Mouse (Mus musculus): ENCODE data around the gene Nsd1. TPM values are rescaled to one million over a fixed set of nuclear protein-coding genes. Genes with fewer than 3 reads are reported as not detected.

Gene Nsd1
- polyA plus RNA-seq, 1 experiment from 2014 or later = 59.3 TPM

DNA sequence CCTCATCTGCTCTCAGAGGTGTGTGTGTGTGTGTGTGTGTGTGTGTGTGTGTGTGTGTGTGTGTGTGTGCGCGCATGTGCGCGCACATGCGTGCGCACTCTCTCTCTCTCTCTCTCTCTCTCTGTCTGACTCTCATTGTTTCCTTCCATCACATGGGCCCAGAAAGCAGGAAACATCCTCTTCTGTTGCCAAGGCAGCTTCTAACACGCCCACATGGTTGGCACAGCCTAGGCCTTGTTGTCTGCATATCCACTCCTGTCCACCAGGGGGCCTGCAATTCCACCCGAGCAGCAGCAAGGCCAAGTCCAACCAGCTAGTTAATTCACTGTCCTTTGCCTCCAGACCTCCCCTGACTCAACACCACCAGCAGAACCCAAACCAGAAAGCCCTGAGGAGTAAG lies 118.1 kb downstream of the Nsd1 start:
- ATAC-seq (replicated peaks) = peak; percentile 26
- Histone ChIP-seq H3K9ac (replicated peaks) (no peak overlapping the region), H3K27ac (replicated peaks) (peak overlapping the region; percentile 65), H3K9me3 (no peaks in the 10 kb centered on the region), H3K4me3 (0 out of 2 replicates have a peak overlapping the region, but pooled peaks have one; percentile 86), H3K36me3 (peaks cover 23% of the 10 kb centered on the region), H3K4me1 (peaks cover 51% of the 10 kb centered on the region), H3K4me2 (replicated peaks) (peak overlapping the region; percentile 68), H3K27me3 (no peaks in the 10 kb centered on the region)
- 20% methylated on average over 8 of the region's 8 CpGs for WGBS

DNA sequence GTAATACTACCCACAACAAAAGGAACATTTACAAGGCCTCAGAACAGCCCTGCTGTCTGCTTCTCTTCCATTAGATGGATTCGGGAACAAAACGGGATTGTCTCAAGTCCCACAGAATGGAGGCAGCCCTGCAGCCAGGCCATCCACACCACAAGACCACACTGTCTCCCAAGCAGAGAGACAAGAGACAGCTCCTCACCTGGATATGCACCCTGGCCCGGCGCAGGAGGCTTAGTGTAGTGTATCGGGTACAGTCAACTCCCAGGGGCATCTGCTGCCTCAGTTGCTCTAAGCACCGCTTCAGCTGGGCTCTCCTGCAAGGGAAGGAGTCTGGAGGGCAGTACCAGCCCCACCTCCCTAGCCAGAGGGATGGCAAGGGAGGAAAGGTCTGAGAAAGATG lies 118.6 kb downstream of the Nsd1 start:
- H3K9ac ChIP-seq (replicated peaks) = peak overlapping the region; percentile 72; the same call in 1 of the 2 replicates
- H3K4me2 ChIP-seq (replicated peaks) = peak overlapping the region; percentile 68
- peak overlapping the region; percentile 86 for H3K4me3 ChIP-seq
- H3K4me1 ChIP-seq = peaks cover 46% of the 10 kb centered on the region
- H3K9me3 ChIP-seq = no peaks in the 10 kb centered on the region
- H3K27ac ChIP-seq (replicated peaks) = no peak overlapping the region
- peaks cover 23% of the 10 kb centered on the region for H3K36me3 ChIP-seq
- no peak for ATAC-seq (replicated peaks)
- H3K27me3 ChIP-seq = no peaks in the 10 kb centered on the region
- WGBS = 86% methylated on average over 6 of the region's 6 CpGs

- Histone ChIP-seq H3K27ac (replicated peaks) (no peak overlapping the region; the same call in 1 of the 2 replicates), H3K4me1 (peaks cover 41% of the 10 kb centered on the region), H3K9ac (replicated peaks) (peak overlapping the region; percentile 72), H3K9me3 (no peaks in the 10 kb centered on the region), H3K27me3 (no peaks in the 10 kb centered on the region), H3K4me2 (replicated peaks) (peak overlapping the region; percentile 68), H3K36me3 (peaks cover 20% of the 10 kb centered on the region), H3K4me3 (peak overlapping the region; percentile 86)
- 71% methylated on average over 4 of the region's 4 CpGs for WGBS
- no peak for ATAC-seq (replicated peaks)
These were observed 119.1 kb downstream of the Nsd1 start for GRCm38 (mm10) chr13:55328641-55329040.

DNA sequence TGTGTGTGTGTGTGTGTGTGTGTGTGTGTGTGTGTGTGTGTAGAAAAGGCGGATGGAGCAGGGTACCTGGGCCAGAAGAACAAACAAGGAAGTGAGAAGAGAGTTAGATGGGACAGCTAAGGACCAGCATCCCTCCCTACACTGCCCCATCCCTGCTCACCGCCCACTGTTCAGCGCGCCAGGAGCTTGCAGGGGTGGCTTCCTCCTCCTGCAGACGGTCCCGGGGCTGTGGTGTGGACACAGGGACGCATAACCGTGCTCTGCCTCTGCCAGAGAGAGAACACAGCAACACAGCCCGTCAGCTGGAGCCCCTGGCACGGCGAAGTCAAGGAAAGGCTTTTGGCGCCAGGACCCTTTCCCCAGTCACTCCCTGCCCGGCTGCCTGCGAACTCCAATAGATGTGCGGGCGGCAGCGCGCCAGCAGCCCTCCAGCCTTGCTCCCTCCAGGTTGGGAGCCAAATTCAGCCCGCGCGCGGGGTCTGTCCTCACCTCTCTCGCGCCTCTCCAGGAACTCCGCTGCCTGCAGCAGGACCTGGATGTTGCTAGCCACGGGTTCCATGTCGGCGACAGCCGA lies 119.6 kb downstream of the Nsd1 start:
- H3K36me3 ChIP-seq = peaks cover 15% of the 10 kb centered on the region

DNA sequence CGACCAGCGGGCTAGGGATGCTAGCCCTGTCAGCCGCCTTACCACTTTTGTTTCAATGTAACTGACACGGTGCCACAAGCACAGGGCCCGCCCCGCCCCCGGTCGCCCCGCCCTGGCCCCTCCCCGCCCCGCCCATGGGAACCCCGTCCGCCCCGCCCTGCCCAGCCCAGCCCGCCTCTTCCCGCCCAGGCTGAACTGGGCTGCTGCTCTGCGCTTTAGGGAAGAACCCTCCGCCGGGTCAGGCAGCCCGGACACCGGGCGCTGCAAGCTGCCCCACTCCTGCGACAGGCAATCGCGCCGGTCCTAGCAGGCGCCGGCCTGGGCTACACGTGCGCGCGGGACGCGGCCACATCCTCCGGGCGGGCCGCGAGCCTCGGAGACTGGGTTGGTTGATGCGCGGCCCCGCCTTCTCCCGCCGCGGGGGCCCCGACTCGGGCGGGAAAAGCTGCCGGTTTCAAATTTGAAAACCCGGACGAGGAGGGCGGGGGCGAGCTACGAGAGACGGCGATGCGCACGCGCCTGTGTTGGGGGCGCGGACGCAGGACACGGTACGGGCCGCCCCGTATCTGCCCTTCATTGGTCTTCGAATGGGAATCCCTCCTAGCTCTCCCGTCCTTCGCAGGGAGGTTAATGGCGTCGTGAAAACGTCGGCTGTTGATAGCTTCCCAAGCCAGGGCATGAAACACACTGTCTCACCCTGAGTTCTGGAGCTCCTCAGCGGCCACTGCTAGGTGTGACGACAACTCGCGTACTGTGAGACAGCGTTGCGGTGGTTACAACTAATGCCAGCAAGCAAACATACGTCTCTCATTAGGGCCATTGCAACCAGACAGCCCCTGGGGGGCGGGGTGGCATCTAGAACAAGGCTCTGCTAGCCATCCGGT lies 120.3 kb downstream of the Nsd1 start, which contains the start of gene Mxd3:
Gene Mxd3, minus strand, starts transcription at position 141 of the 884 bp plus-strand sequence.
- Histone ChIP-seq H3K9ac (replicated peaks) (peak within 1 kb of the TSS; percentile 72), H3K27me3 (no peaks in the 10 kb centered on the region), H3K4me1 (peaks cover 37% of the 10 kb centered on the region), H3K36me3 (peaks cover 10% of the 10 kb centered on the region; the same call in 1 of the 2 replicates), H3K4me2 (replicated peaks) (peak within 1 kb of the TSS; percentile 68), H3K4me3 (peak within 1 kb of the TSS; percentile 86), H3K9me3 (no peaks in the 10 kb centered on the region), H3K27ac (replicated peaks) (peak within 1 kb of the TSS; percentile 90)
- under 1% methylated on average over 81 of the region's 82 CpGs for WGBS
- peak; percentile 85 for ATAC-seq (replicated peaks)

More for the DNA sequence above, 119.6 kb downstream of the Nsd1 start:
- Histone ChIP-seq H3K27me3 (no peaks in the 10 kb centered on the region), H3K4me2 (replicated peaks) (peak overlapping the region; percentile 68), H3K4me1 (peaks cover 37% of the 10 kb centered on the region), H3K27ac (replicated peaks) (peak overlapping the region; percentile 90), H3K9ac (replicated peaks) (peak overlapping the region; percentile 72), H3K9me3 (no peaks in the 10 kb centered on the region), H3K4me3 (peak overlapping the region; percentile 86)
- 1% methylated on average over 29 of the region's 29 CpGs for WGBS
- ATAC-seq (replicated peaks) = peak; percentile 40

DNA sequence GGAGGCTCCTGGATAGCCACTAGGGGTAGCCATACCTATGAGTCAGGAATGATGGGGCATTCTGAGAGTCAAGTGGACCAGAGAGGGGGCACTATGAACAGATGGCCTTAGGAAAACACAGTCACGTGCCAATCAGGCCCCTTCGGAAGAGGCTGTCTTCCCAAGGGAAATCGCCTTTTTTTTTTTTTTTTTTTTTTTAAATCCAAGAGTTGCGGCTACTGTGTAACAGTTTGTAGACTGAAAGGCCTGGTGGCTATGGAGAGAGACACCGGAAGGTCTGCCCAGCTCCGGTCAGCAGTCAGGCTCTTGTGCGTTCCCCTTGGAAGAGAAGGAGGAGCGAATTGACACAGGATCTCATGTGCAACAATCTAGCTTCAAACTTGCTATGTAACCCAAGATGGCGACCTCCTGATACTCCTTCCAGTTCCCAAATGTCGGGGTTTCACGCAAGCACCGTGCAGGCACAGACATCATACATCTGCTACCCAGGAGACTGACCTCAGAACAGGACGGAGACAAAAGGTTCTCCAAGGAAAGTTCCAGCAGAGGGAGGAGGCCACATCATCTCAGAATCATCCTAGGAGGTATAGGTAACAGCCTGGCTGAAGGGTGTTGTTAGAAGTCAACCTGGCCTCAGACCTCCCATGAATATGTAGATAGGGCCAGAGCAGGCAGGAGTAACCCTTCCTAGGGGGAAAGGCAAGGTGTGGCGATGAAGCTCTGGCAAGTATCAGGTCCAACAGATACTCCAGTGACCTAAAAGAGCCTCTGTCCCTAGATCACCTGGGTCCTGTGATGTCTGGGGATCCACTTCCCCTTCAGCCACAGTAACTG lies 121.2 kb downstream of the Nsd1 start:
- peak overlapping the region; percentile 90 for H3K27ac ChIP-seq (replicated peaks)
- peak overlapping the region; percentile 86 for H3K4me3 ChIP-seq
- H3K36me3 ChIP-seq = 0 out of 2 replicates have a peak, but pooled peaks cover 3% of the 10 kb centered on the region
- peaks cover 37% of the 10 kb centered on the region for H3K4me1 ChIP-seq
- H3K27me3 ChIP-seq = no peaks in the 10 kb centered on the region
- peak overlapping the region; percentile 72 for H3K9ac ChIP-seq (replicated peaks)
- H3K4me2 ChIP-seq (replicated peaks) = peak overlapping the region; percentile 68
- ATAC-seq (replicated peaks) = no peak
- H3K9me3 ChIP-seq = no peaks in the 10 kb centered on the region
- 50% methylated on average over 14 of the region's 14 CpGs for WGBS

GRCm38 (mm10) chr13:55332331-55332730 lies 122.7 kb downstream of the Nsd1 start:
- no peaks in the 10 kb centered on the region for H3K27me3 ChIP-seq
- no peak overlapping the region for H3K27ac ChIP-seq (replicated peaks)
- H3K36me3 ChIP-seq = no peaks in the 10 kb centered on the region
- no peak overlapping the region for H3K4me2 ChIP-seq (replicated peaks)
- no peak overlapping the region for H3K9ac ChIP-seq (replicated peaks)
- no peaks in the 10 kb centered on the region for H3K9me3 ChIP-seq
- peaks cover 31% of the 10 kb centered on the region for H3K4me1 ChIP-seq
- H3K4me3 ChIP-seq = no peak overlapping the region
- no peak for ATAC-seq (replicated peaks)
- 92% methylated on average over 3 of the region's 3 CpGs for WGBS

GRCm38 (mm10) chr13:55335701-55336100 lies 126.1 kb downstream of the Nsd1 start:
- Histone ChIP-seq H3K36me3 (no peaks in the 10 kb centered on the region), H3K27me3 (no peaks in the 10 kb centered on the region)
- WGBS = 85% methylated on average over 4 of the region's 4 CpGs

GRCm38 (mm10) chr13:55337341-55337975 lies 127.9 kb downstream of the Nsd1 start:
- no peak overlapping the region for H3K4me2 ChIP-seq (replicated peaks)
- no peak overlapping the region for H3K27ac ChIP-seq (replicated peaks)
- H3K4me3 ChIP-seq = no peak overlapping the region
- H3K4me1 ChIP-seq = no peaks in the 10 kb centered on the region
- H3K9ac ChIP-seq (replicated peaks) = no peak overlapping the region
- 71% methylated on average over 10 of the region's 10 CpGs for WGBS
- no peak for ATAC-seq (replicated peaks)
- no peaks in the 10 kb centered on the region for H3K27me3 ChIP-seq
- no peaks in the 10 kb centered on the region for H3K36me3 ChIP-seq
- no peaks in the 10 kb centered on the region for H3K9me3 ChIP-seq

More at GRCm38 (mm10) chr13:55335701-55336100, 126.1 kb downstream of the Nsd1 start:
- Histone ChIP-seq H3K4me2 (replicated peaks) (no peak overlapping the region), H3K4me1 (peaks cover 4% of the 10 kb centered on the region; the same call in 1 of the 2 replicates), H3K27ac (replicated peaks) (no peak overlapping the region), H3K9me3 (no peaks in the 10 kb centered on the region), H3K9ac (replicated peaks) (no peak overlapping the region), H3K4me3 (no peak overlapping the region)
- ATAC-seq (replicated peaks) = no peak

DNA sequence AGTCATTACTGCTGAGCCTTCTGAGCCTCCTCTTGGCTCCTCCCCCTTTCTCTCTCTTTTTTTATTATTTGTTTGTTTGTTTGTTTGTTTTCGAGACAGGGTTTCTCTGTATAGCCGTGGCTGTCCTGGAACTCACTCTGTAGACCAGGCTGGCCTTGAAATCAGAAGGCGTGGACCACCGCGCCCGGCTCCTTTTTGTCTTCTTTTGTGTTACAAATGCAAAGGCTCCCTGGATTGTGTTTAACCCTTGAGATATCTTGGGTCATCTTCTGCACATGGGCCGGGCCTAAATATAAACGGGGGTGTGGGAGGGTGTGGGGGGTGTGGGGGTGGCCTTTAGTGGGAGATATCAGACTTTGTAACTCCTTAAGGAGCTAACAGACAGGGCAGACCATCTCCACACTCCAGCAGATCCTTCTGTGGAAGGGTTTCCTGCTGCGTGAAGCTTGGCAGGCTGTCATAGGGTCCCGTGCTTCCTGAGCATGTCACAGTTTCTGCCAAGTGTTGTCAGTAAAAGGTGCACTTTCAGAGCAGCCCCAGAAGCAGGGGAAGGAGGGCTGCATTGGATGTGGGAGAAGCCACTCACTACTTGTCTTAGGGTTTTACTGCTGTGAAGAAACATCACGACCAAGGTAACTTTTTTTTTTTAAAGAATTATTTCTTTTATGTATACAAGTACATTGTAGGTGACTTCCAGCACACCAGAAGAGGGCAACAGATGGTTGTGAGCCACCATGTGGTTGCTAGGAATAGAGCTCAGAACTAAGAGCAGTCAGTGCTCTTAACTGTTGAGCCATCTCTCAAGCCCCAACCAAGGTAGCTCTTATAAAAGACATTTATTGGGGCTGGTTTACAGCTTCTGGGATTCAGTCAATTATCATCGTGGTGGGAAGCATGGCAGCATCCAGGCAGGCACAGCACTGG lies 128.8 kb downstream of the Nsd1 start:
- no peak overlapping the region for H3K4me2 ChIP-seq (replicated peaks)
- no peaks in the 10 kb centered on the region for H3K4me1 ChIP-seq
- H3K27ac ChIP-seq (replicated peaks) = no peak overlapping the region
- H3K9ac ChIP-seq (replicated peaks) = no peak overlapping the region
- H3K9me3 ChIP-seq = no peaks in the 10 kb centered on the region
- H3K27me3 ChIP-seq = no peaks in the 10 kb centered on the region
- no peak for ATAC-seq (replicated peaks)
- WGBS = 60% methylated on average over 12 of the region's 12 CpGs
- no peak overlapping the region for H3K4me3 ChIP-seq
- H3K36me3 ChIP-seq = no peaks in the 10 kb centered on the region
